Mouse (Mus musculus): ENCODE results near the gene Slc16a6. TPM values are rescaled to one million over a fixed set of nuclear protein-coding genes. Genes with fewer than 3 reads are reported as not detected.

Slc16a6 gene
- polyA plus RNA-seq, 1 experiment from 2014 or later: 143 TPM

GRCm38 (mm10) chr11:109423294-109423693, 50.1 kb downstream of the Slc16a6 start:
- no peaks in the 10 kb centered on the region for H3K4me1 ChIP-seq (replicated peaks; ENCODE audit: control insufficient read depth, insufficient read depth, low read length)
- no peak overlapping the region for H3K27ac ChIP-seq (ENCODE audit: low read depth, low read length)
- H3K9ac ChIP-seq (ENCODE audit: low read depth, low read length): no peak overlapping the region
- no peaks in the 10 kb centered on the region for H3K9me3 ChIP-seq (ENCODE audit: control insufficient read depth)
- H3K27me3 ChIP-seq (replicated peaks; ENCODE audit: control insufficient read depth, insufficient read depth, low read length): no peaks in the 10 kb centered on the region
- H3K36me3 ChIP-seq (ENCODE audit: control insufficient read depth, insufficient read depth): no peaks in the 10 kb centered on the region
- WGBS: 31% methylated on average over 1 of the region's 1 CpGs
- H3K4me3 ChIP-seq (ENCODE audit: low read depth, low read length): no peak overlapping the region
- TF ChIP-seq CTCF (IDR thresholded peaks at IDR 0.05; ENCODE audit: low read depth): no peak
- no peak overlapping the region for H3K4me2 ChIP-seq (replicated peaks; ENCODE audit: low read depth)
- no peak for ATAC-seq

GRCm38 (mm10) chr11:109422263-109422662, 51.1 kb downstream of the Slc16a6 start:
- H3K4me1 ChIP-seq (replicated peaks; ENCODE audit: control insufficient read depth, insufficient read depth, low read length): no peaks in the 10 kb centered on the region
- no peak overlapping the region for H3K4me3 ChIP-seq (ENCODE audit: low read depth, low read length)
- no peaks in the 10 kb centered on the region for H3K9me3 ChIP-seq (ENCODE audit: control insufficient read depth)
- WGBS: 97% methylated on average over 4 of the region's 4 CpGs
- no peak overlapping the region for H3K4me2 ChIP-seq (replicated peaks; ENCODE audit: low read depth)
- no peaks in the 10 kb centered on the region for H3K36me3 ChIP-seq (ENCODE audit: control insufficient read depth, insufficient read depth)
- ATAC-seq: no peak
- no peak overlapping the region for H3K27ac ChIP-seq (ENCODE audit: low read depth, low read length)
- no peaks in the 10 kb centered on the region for H3K27me3 ChIP-seq (replicated peaks; ENCODE audit: control insufficient read depth, insufficient read depth, low read length)
- H3K9ac ChIP-seq (ENCODE audit: low read depth, low read length): no peak overlapping the region
- peak; percentile 25; the same call in 1 of the 2 replicates for TF ChIP-seq CTCF (IDR thresholded peaks at IDR 0.05; ENCODE audit: low read depth)

DNA sequence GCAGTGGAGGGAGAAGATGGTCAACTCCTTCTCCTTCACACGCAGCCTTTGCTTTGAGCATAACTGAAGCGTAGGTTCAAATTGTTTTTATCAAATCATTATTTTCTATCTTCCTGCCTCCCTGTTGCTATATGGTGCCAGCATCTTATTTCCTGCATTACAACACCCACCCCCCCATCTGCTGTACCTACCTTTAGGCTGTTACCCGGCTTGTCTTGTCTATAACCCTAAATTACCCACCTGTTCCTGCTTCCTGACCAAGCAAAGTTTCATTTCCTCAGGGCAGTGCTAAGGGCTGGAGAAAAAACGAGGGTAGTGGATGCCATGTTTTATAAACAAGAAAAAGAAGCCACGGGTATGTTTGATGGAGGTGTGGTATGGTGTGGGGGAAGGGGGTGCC, 52.2 kb downstream of the Slc16a6 start:
- 73% methylated on average over 5 of the region's 5 CpGs for WGBS
- no peaks in the 10 kb centered on the region for H3K9me3 ChIP-seq (ENCODE audit: control insufficient read depth)
- no peak overlapping the region for H3K9ac ChIP-seq (ENCODE audit: low read depth, low read length)
- no peak for TF ChIP-seq CTCF (IDR thresholded peaks at IDR 0.05; ENCODE audit: low read depth)
- H3K36me3 ChIP-seq (ENCODE audit: control insufficient read depth, insufficient read depth): no peaks in the 10 kb centered on the region
- no peak overlapping the region for H3K4me3 ChIP-seq (ENCODE audit: low read depth, low read length)
- no peaks in the 10 kb centered on the region for H3K27me3 ChIP-seq (replicated peaks; ENCODE audit: control insufficient read depth, insufficient read depth, low read length)
- H3K4me2 ChIP-seq (replicated peaks; ENCODE audit: low read depth): no peak overlapping the region
- H3K27ac ChIP-seq (ENCODE audit: low read depth, low read length): no peak overlapping the region
- H3K4me1 ChIP-seq (replicated peaks; ENCODE audit: control insufficient read depth, insufficient read depth, low read length): no peaks in the 10 kb centered on the region
- ATAC-seq: no peak

- no peaks in the 10 kb centered on the region for H3K4me1 ChIP-seq (replicated peaks; ENCODE audit: control insufficient read depth, insufficient read depth, low read length)
- H3K4me2 ChIP-seq (replicated peaks; ENCODE audit: low read depth): no peak overlapping the region
- H3K36me3 ChIP-seq (ENCODE audit: control insufficient read depth, insufficient read depth): no peaks in the 10 kb centered on the region
- H3K27me3 ChIP-seq (replicated peaks; ENCODE audit: control insufficient read depth, insufficient read depth, low read length): no peaks in the 10 kb centered on the region
- no peak overlapping the region for H3K4me3 ChIP-seq (ENCODE audit: low read depth, low read length)
- H3K27ac ChIP-seq (ENCODE audit: low read depth, low read length): no peak overlapping the region
- 80% methylated on average over 14 of the region's 14 CpGs for WGBS
- no peak for TF ChIP-seq CTCF (IDR thresholded peaks at IDR 0.05; ENCODE audit: low read depth)
- ATAC-seq: no peak
- H3K9ac ChIP-seq (ENCODE audit: low read depth, low read length): no peak overlapping the region
- H3K9me3 ChIP-seq (ENCODE audit: control insufficient read depth): no peaks in the 10 kb centered on the region
These were observed 52.8 kb downstream of the Slc16a6 start for GRCm38 (mm10) chr11:109420567-109420962.

- ATAC-seq: no peak
- no peak for TF ChIP-seq CTCF (IDR thresholded peaks at IDR 0.05; ENCODE audit: low read depth)
- Histone ChIP-seq H3K27ac (ENCODE audit: low read depth, low read length) (no peak overlapping the region), H3K27me3 (replicated peaks; ENCODE audit: control insufficient read depth, insufficient read depth, low read length) (no peaks in the 10 kb centered on the region), H3K4me2 (replicated peaks; ENCODE audit: low read depth) (no peak overlapping the region; the same call in 1 of the 2 replicates), H3K9me3 (ENCODE audit: control insufficient read depth) (no peaks in the 10 kb centered on the region), H3K4me1 (replicated peaks; ENCODE audit: control insufficient read depth, insufficient read depth, low read length) (no peaks in the 10 kb centered on the region), H3K36me3 (ENCODE audit: control insufficient read depth, insufficient read depth) (no peaks in the 10 kb centered on the region), H3K4me3 (ENCODE audit: low read depth, low read length) (no peak overlapping the region), H3K9ac (ENCODE audit: low read depth, low read length) (no peak overlapping the region)
- 52% methylated on average over 16 of the region's 16 CpGs for WGBS
These were observed 53.3 kb downstream of the Slc16a6 start for GRCm38 (mm10) chr11:109419961-109420566.

- no peak for TF ChIP-seq CTCF (IDR thresholded peaks at IDR 0.05; ENCODE audit: low read depth)
- ATAC-seq: no peak
- H3K27ac ChIP-seq (ENCODE audit: low read depth, low read length): no peak overlapping the region
- no peaks in the 10 kb centered on the region for H3K4me1 ChIP-seq (replicated peaks; ENCODE audit: control insufficient read depth, insufficient read depth, low read length)
- no peak overlapping the region for H3K4me3 ChIP-seq (ENCODE audit: low read depth, low read length)
- H3K9ac ChIP-seq (ENCODE audit: low read depth, low read length): no peak overlapping the region
- H3K36me3 ChIP-seq (ENCODE audit: control insufficient read depth, insufficient read depth): no peaks in the 10 kb centered on the region
- H3K4me2 ChIP-seq (replicated peaks; ENCODE audit: low read depth): no peak overlapping the region
- H3K27me3 ChIP-seq (replicated peaks; ENCODE audit: control insufficient read depth, insufficient read depth, low read length): no peaks in the 10 kb centered on the region
- 28% methylated on average over 4 of the region's 4 CpGs for WGBS
- no peaks in the 10 kb centered on the region for H3K9me3 ChIP-seq (ENCODE audit: control insufficient read depth)
These were observed 53.9 kb downstream of the Slc16a6 start for GRCm38 (mm10) chr11:109419461-109419860.
